Comparison of ENCODE assay signal across 21 mouse cellular contexts in the genomic region with DNA sequence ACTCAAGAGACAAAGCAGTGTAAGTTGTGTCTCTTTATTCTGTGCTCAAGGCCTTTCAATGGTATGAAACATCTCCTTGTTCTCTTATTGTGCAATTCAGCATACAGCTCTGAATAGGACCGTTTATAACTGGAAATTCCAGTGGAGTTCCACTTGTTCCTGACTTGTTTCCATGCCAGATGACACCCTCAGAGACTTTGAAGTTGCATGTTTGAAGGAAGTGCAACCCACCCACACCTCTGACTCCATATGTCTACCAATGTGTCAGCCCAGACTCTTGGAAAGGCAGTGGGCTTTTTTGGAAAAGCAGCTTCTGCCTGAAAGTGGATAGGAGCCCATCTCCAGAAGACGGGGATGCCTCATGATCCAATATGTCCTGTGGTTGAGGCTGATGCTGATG.
DNase-seq lines count a peak whose midpoint lies in the region; ATAC-seq lines count a peak whose summit lies in the region.
"Had no signal": no experiment of that assay in that cellular context is flagged by ENCODE, and none has a peak within 500 bp of the region (broad histone marks: within the 10 kb centered on the region; RNA-seq: fewer than 3 reads in every experiment).

No protein-coding gene starts in this region.

- no peak overlapping the region for H3K4me2 ChIP-seq in forebrain, embryonic 13.5 days
- H3K4me2 ChIP-seq: embryonic facial prominence, embryonic 12.5 days; midbrain, embryonic 12.5 days had no signal

- peak; percentile 92 for DNase-seq in brain, adult 2 months (ENCODE audit: low read depth, low spot score)
- DNase-seq in frontal cortex, postnatal 36 days (ENCODE audit: low spot score in 2 of 2), result peak; percentile 70 to 86
- DNase-seq in layer of hippocampus, postnatal 25 days (ENCODE audit: extremely low spot score in 1 of 2, low spot score in 1 of 2), result peak; percentile 15 to 49
- peak; percentile 74 to 78 for DNase-seq in right cerebral cortex, adult 2 months (ENCODE audit: low spot score in 2 of 2)
- DNase-seq in kidney, adult 8-10 months, result no peak
- no peak for DNase-seq in kidney, postnatal 25 days
- no peak for DNase-seq in adrenal gland, postnatal 25 days
- DNase-seq: adrenal gland, postnatal 14 days; cerebellum, postnatal 36 days; gastrocnemius, postnatal 14 days; heart, postnatal 36 days; kidney, adult 18-20 months; liver; lung, adult 18-20 months; lung, postnatal 4 days; thymus, postnatal 14 days had no signal

- no peaks in the 10 kb centered on the region for H3K27me3 ChIP-seq in forebrain, embryonic 13.5 days
- H3K27me3 ChIP-seq: embryonic facial prominence, embryonic 12.5 days; midbrain, embryonic 12.5 days had no signal

- H3K9me3 ChIP-seq in forebrain, embryonic 13.5 days (replicated peaks), result no peaks in the 10 kb centered on the region
- H3K9me3 ChIP-seq: embryonic facial prominence, embryonic 12.5 days; heart, embryonic 10.5 days; midbrain, embryonic 12.5 days had no signal

- ATAC-seq in forebrain, embryonic 13.5 days, result no peak
- ATAC-seq: hindbrain, embryonic 16.5 days had no signal

- no peak overlapping the region for H3K27ac ChIP-seq in forebrain, embryonic 13.5 days
- H3K27ac ChIP-seq: embryonic facial prominence, embryonic 12.5 days; heart, embryonic 10.5 days; midbrain, embryonic 12.5 days had no signal

- H3K4me1 ChIP-seq in forebrain, embryonic 13.5 days, result no peaks in the 10 kb centered on the region
- H3K4me1 ChIP-seq: embryonic facial prominence, embryonic 12.5 days; heart, embryonic 10.5 days; midbrain, embryonic 12.5 days had no signal

- no peak overlapping the region for H3K4me3 ChIP-seq in forebrain, embryonic 13.5 days
- H3K4me3 ChIP-seq: embryonic facial prominence, embryonic 12.5 days; heart, embryonic 10.5 days; midbrain, embryonic 12.5 days had no signal

- no peak overlapping the region for H3K9ac ChIP-seq in forebrain, embryonic 13.5 days
- H3K9ac ChIP-seq: embryonic facial prominence, embryonic 12.5 days; midbrain, embryonic 12.5 days had no signal

- WGBS in forebrain, embryonic 13.5 days, result 82% methylated on average over 2 of the region's 2 CpGs

- H3K36me3 ChIP-seq in forebrain, embryonic 13.5 days (ENCODE audit: poor library complexity, severe bottlenecking), result no peaks in the 10 kb centered on the region
- H3K36me3 ChIP-seq: embryonic facial prominence, embryonic 12.5 days; heart, embryonic 10.5 days; midbrain, embryonic 12.5 days had no signal

Comparison
In these comparisons a context has a peak if more than half of its experiments do, and no peak if none do; other contexts are left out.
1. DNase-seq: peak in brain, adult 2 months (single experiment), frontal cortex, postnatal 36 days (2 of 2), layer of hippocampus, postnatal 25 days (2 of 2) and right cerebral cortex, adult 2 months (2 of 2); none in kidney, adult 8-10 months (0 of 2), kidney, postnatal 25 days (0 of 2) and adrenal gland, postnatal 25 days (single experiment).